Comparison of ENCODE assay signal across 8 mouse cellular contexts in the genomic region with DNA sequence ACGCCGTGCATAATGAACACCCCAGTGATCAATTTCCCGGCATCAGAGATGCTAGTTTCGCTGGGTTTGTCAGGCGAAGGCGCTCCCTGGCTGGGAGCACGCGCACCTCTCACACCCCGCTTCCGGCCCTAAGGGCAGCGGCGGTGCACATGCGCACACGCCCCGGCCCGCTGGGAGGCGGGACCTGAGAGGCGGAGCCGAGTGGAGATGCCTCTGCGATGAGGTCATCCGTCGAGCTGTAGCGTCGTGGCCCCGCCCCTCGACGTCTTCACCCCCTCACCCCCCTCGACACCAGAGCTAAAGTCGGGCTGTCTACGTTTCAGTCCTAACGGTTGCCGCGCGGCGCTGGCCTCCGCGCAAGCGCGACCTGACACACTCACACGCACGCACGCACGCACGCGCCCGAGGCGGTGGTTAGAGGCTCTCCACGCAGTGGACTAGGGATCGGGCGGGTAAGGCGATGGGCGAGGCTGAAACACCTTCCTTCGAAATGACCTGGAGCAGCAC. TPM values are rescaled to one million over a fixed set of nuclear protein-coding genes. Genes with fewer than 3 reads are reported as not detected.
A peak's percentile ranks its signal among the peaks of the same experiment; 100 is the strongest.
DNase-seq lines count a peak whose midpoint lies in the region; ATAC-seq and TF ChIP-seq lines count a peak whose summit lies in the region.

No protein-coding gene starts in this region.

- TF ChIP-seq POLR2A in cortical plate, adult 2 months (IDR thresholded peaks at IDR 0.05; ENCODE audit: extremely low read depth, insufficient read depth, low read length), result peak; percentile 90

- peak; percentile 68 for ATAC-seq in activated CD4-positive, CD25-positive, alpha-beta regulatory T cell, adult 4 months
- peak; percentile 74 for ATAC-seq in inflammation-experienced regulatory T-cells, adult 6 months
- ATAC-seq in megakaryocyte-erythroid progenitor cell, adult 5-6 weeks (replicated peaks; ENCODE audit: low FRiP score, low TSS enrichment, poor library complexity, severe bottlenecking), result peak; percentile 86

- peaks cover 1% of the 10 kb centered on the region; the same call in 1 of the 2 replicates for H3K4me1 ChIP-seq in cortical plate, adult 2 months (ENCODE audit: control insufficient read depth, insufficient read depth, low read length)

- TF ChIP-seq CTCF in cortical plate, adult 2 months (IDR thresholded peaks at IDR 0.05; ENCODE audit: extremely low read depth, insufficient read depth, low read length), result no peak

- intact Hi-C loops in left cerebral cortex, postnatal 10 days (cut with DNase I), result no loop called here

- peak overlapping the region; percentile 66 for H3K4me3 ChIP-seq in cortical plate, adult 2 months (ENCODE audit: insufficient read depth, low read length)

- peak; percentile 91 to 95 for DNase-seq in gastrocnemius, adult 8-10 months (ENCODE audit: low spot score in 2 of 2)
- peak; percentile 92 to 96 for DNase-seq in left cerebral cortex, postnatal 10 days (ENCODE audit: extremely low spot score in 1 of 2, low spot score in 2 of 2)
- peak; percentile 95 for DNase-seq in right cerebral cortex, postnatal 25 days
- peak; percentile 93 to 94 for DNase-seq in urinary bladder, postnatal 4 days (ENCODE audit: low spot score in 2 of 2)

- peak overlapping the region; percentile 61 for H3K27ac ChIP-seq in cortical plate, adult 2 months (ENCODE audit: insufficient read depth, low read length)

RNA-seq across cellular contexts. Expression of gene Rassf1, which starts 3.0 kb away (rescaled TPM):
- 10 to 100 TPM; 74.8 to 81.7 TPM for polyA plus RNA-seq in activated CD4-positive, CD25-positive, alpha-beta regulatory T cell, adult 4 months (2017; shearing (Covaris generic))
- polyA plus RNA-seq in cortical plate, adult 2 months (2012; rRNA removed), result 24.4 and 24.5 TPM in 2 replicates
- total RNA-seq in gastrocnemius, adult 8-10 months (2022), result 10 to 100 TPM in 3 of 4 experiments, 1 to 10 TPM in 1; 9.3 to 14.4 (median 11.9) TPM
- 10 to 100 TPM; 77.8 to 84.6 (median 82.3) TPM for polyA plus RNA-seq in inflammation-experienced regulatory T-cells, adult 6 months (2017; shearing (Covaris generic))
- 10 to 100 TPM; 14.7 to 14.9 TPM for total RNA-seq in left cerebral cortex, postnatal 10 days (2021)
- 24.6 and 29.3 TPM in 2 replicates for total RNA-seq in megakaryocyte-erythroid progenitor cell, adult 5-6 weeks (2014; fragmentation: Nextera tagmentation)
- 32.8 and 40.3 TPM in 2 replicates for total RNA-seq in megakaryocyte-erythroid progenitor cell, adult 5-6 weeks (2017)

RNA-seq across cellular contexts. Expression of gene Zmynd10, which starts 7.3 kb away (rescaled TPM):
- polyA plus RNA-seq in activated CD4-positive, CD25-positive, alpha-beta regulatory T cell, adult 4 months (2017; shearing (Covaris generic)), result 1 to 10 TPM in 1 of 2 experiments, under 1 TPM in 1; 0.83 to 3.2 TPM
- 6.0 and 6.7 TPM in 2 replicates for polyA plus RNA-seq in cortical plate, adult 2 months (2012; rRNA removed)
- total RNA-seq in gastrocnemius, adult 8-10 months (2022), result under 1 TPM in 1 of 4 experiments, not detected in 3; 0.22 TPM
- 1 to 10 TPM; 1.8 to 2.9 (median 2.1) TPM for polyA plus RNA-seq in inflammation-experienced regulatory T-cells, adult 6 months (2017; shearing (Covaris generic))
- total RNA-seq in left cerebral cortex, postnatal 10 days (2021), result 1 to 10 TPM; 1.8 to 2.9 TPM
- not detected in 2 replicates for total RNA-seq in megakaryocyte-erythroid progenitor cell, adult 5-6 weeks (2014; fragmentation: Nextera tagmentation)
- total RNA-seq in megakaryocyte-erythroid progenitor cell, adult 5-6 weeks (2017), result not detected in 2 replicates

RNA-seq across cellular contexts. Expression of gene Tusc2, which starts 8.7 kb away (rescaled TPM):
- polyA plus RNA-seq in activated CD4-positive, CD25-positive, alpha-beta regulatory T cell, adult 4 months (2017; shearing (Covaris generic)), result 1 to 10 TPM; 7.3 to 7.8 TPM
- 139 and 143 TPM in 2 replicates for polyA plus RNA-seq in cortical plate, adult 2 months (2012; rRNA removed)
- 10 to 100 TPM; 44.6 to 54.5 (median 46.9) TPM for total RNA-seq in gastrocnemius, adult 8-10 months (2022)
- 1 to 10 TPM; 5.3 to 8.5 (median 7.7) TPM for polyA plus RNA-seq in inflammation-experienced regulatory T-cells, adult 6 months (2017; shearing (Covaris generic))
- total RNA-seq in left cerebral cortex, postnatal 10 days (2021), result 10 to 100 TPM; 71.6 to 76.6 TPM
- 27.2 and 33.6 TPM in 2 replicates for total RNA-seq in megakaryocyte-erythroid progenitor cell, adult 5-6 weeks (2014; fragmentation: Nextera tagmentation)
- total RNA-seq in megakaryocyte-erythroid progenitor cell, adult 5-6 weeks (2017), result 15.6 and 26.1 TPM in 2 replicates

RNA-seq across cellular contexts. Expression of gene Nprl2, which starts 12.3 kb away (rescaled TPM):
- polyA plus RNA-seq in activated CD4-positive, CD25-positive, alpha-beta regulatory T cell, adult 4 months (2017; shearing (Covaris generic)), result 10 to 100 TPM; 44.5 to 45.2 TPM
- polyA plus RNA-seq in cortical plate, adult 2 months (2012; rRNA removed), result 66.7 and 67.2 TPM in 2 replicates
- total RNA-seq in gastrocnemius, adult 8-10 months (2022), result 10 to 100 TPM; 10.4 to 13.4 (median 11.0) TPM
- 10 to 100 TPM; 48.4 to 55.1 (median 54.4) TPM for polyA plus RNA-seq in inflammation-experienced regulatory T-cells, adult 6 months (2017; shearing (Covaris generic))
- total RNA-seq in left cerebral cortex, postnatal 10 days (2021), result 10 to 100 TPM; 34.1 to 37.8 TPM
- 14.8 and 19.1 TPM in 2 replicates for total RNA-seq in megakaryocyte-erythroid progenitor cell, adult 5-6 weeks (2014; fragmentation: Nextera tagmentation)
- total RNA-seq in megakaryocyte-erythroid progenitor cell, adult 5-6 weeks (2017), result 7.5 and 8.7 TPM in 2 replicates

RNA-seq across cellular contexts. Expression of gene Cyb561d2, which starts 12.4 kb away (rescaled TPM):
- polyA plus RNA-seq in activated CD4-positive, CD25-positive, alpha-beta regulatory T cell, adult 4 months (2017; shearing (Covaris generic)), result 10 to 100 TPM; 65.7 to 82.2 TPM
- polyA plus RNA-seq in cortical plate, adult 2 months (2012; rRNA removed), result 29.5 and 31.3 TPM in 2 replicates
- total RNA-seq in gastrocnemius, adult 8-10 months (2022), result 1 to 10 TPM; 3.5 to 4.9 (median 4.2) TPM
- 10 to 100 TPM; 66.5 to 78.0 (median 67.2) TPM for polyA plus RNA-seq in inflammation-experienced regulatory T-cells, adult 6 months (2017; shearing (Covaris generic))
- 10 to 100 TPM; 19.0 to 21.4 TPM for total RNA-seq in left cerebral cortex, postnatal 10 days (2021)
- total RNA-seq in megakaryocyte-erythroid progenitor cell, adult 5-6 weeks (2014; fragmentation: Nextera tagmentation), result 5.3 and 16.6 TPM in 2 replicates
- 14.5 and 15.0 TPM in 2 replicates for total RNA-seq in megakaryocyte-erythroid progenitor cell, adult 5-6 weeks (2017)

Comparison
In these comparisons a context has a peak if more than half of its experiments do, and no peak if none do; other contexts are left out.
1. Peak in every context shown above with its lines: DNase-seq, ATAC-seq, H3K4me3 ChIP-seq and H3K27ac ChIP-seq.